Mouse (Mus musculus) neural tube, embryonic 15.5 days (tissue): ENCODE data around the gene Rad18. TPM values are rescaled to one million over a fixed set of nuclear protein-coding genes. Genes with fewer than 3 reads are reported as not detected.

Experiments used
- ATAC-seq: fragments of 200-750 bp; cut with Nextera tagmentation; 2 replicates; pipeline ENCODE4 v1.8.0; 2017; ENCODE audit warnings: mild to moderate bottlenecking, moderate TSS enrichment, moderate library complexity; ENCODE audit not compliant: low FRiP score
- H3K27ac ChIP-seq: fragments of 300-500 bp; sonication (generic); replicated peaks from 2 replicates; pipeline ENCODE4 v1.5.1; 2015; ENCODE audit warnings: mild to moderate bottlenecking, inconsistent platforms
- H3K27me3 ChIP-seq: fragments of 300-500 bp; sonication (generic); replicated peaks from 2 replicates; pipeline ENCODE4 v1.6.1; 2015; ENCODE audit warnings: inconsistent platforms
- H3K36me3 ChIP-seq: fragments of 300-500 bp; sonication (generic); 2 replicates; pipeline ENCODE4 v1.6.1; 2015; ENCODE audit warnings: inconsistent platforms
- H3K4me1 ChIP-seq: fragments of 300-500 bp; sonication (generic); 2 replicates; pipeline ENCODE4 v1.6.1; 2015; ENCODE audit warnings: inconsistent platforms
- H3K4me2 ChIP-seq: fragments of 300-500 bp; sonication (generic); 2 replicates; pipeline ENCODE4 v1.6.1; 2015; ENCODE audit warnings: inconsistent platforms, mild to moderate bottlenecking, moderate library complexity
- H3K4me3 ChIP-seq: fragments of 300-500 bp; sonication (generic); replicated peaks from 2 replicates; pipeline ENCODE4 v1.5.1; 2015; ENCODE audit warnings: mild to moderate bottlenecking, inconsistent platforms
- H3K9ac ChIP-seq: fragments of 300-500 bp; sonication (generic); replicated peaks from 2 replicates; pipeline ENCODE4 v1.6.1; 2015; ENCODE audit warnings: mild to moderate bottlenecking, inconsistent platforms
- H3K9me3 ChIP-seq: fragments of 300-500 bp; sonication (generic); replicated peaks from 2 replicates; pipeline ENCODE4 v1.6.1; 2016; ENCODE audit warnings: inconsistent platforms
- WGBS: fragments of 180-500 bp; shearing (Covaris S2); methylation state at CpG from one replicate; pipeline ENCODE4 v1.1.7; 2015; ENCODE audit warnings: mixed read lengths; 5-methylcytosine and 5-hydroxymethylcytosine counted together
- polyA plus RNA-seq: library from polyadenylated mRNA; unstranded; fragments of >200 nt; fragmentation: Nextera tagmentation; extraction: Ambion mirVana; gene quantifications from 2 replicates; pipeline ENCODE4 v1.2.1, GENCODE M21; 2015

Rad18 gene
- polyA plus RNA-seq, 1 experiment from 2014 or later = 13.9 TPM

GRCm38 (mm10) chr6:112577198-112577597 lies 119.3 kb downstream of the Rad18 start:
- Histone ChIP-seq H3K4me2 (no peak overlapping the region), H3K4me3 (no peak overlapping the region), H3K9me3 (no peaks in the 10 kb centered on the region), H3K27me3 (no peaks in the 10 kb centered on the region), H3K4me1 (no peaks in the 10 kb centered on the region), H3K27ac (no peak overlapping the region), H3K9ac (no peak overlapping the region), H3K36me3 (no peaks in the 10 kb centered on the region)
- 80% methylated on average over 5 of the region's 5 CpGs for WGBS
- ATAC-seq = no peak

- Histone ChIP-seq H3K27me3 (no peaks in the 10 kb centered on the region), H3K9ac (no peak overlapping the region), H3K27ac (no peak overlapping the region), H3K36me3 (no peaks in the 10 kb centered on the region), H3K4me3 (no peak overlapping the region), H3K4me2 (no peak overlapping the region), H3K9me3 (no peaks in the 10 kb centered on the region), H3K4me1 (no peaks in the 10 kb centered on the region)
- no peak for ATAC-seq
- WGBS = 87% methylated on average over 3 of the region's 3 CpGs
Measured at GRCm38 (mm10) chr6:112574558-112574957, 121.9 kb downstream of the Rad18 start.

- H3K4me1 ChIP-seq = no peaks in the 10 kb centered on the region
- no peak for ATAC-seq
- 61% methylated on average over 1 of the region's 1 CpGs for WGBS
- H3K36me3 ChIP-seq = no peaks in the 10 kb centered on the region
- no peak overlapping the region for H3K9ac ChIP-seq
- H3K9me3 ChIP-seq = no peaks in the 10 kb centered on the region
- no peaks in the 10 kb centered on the region for H3K27me3 ChIP-seq
- H3K27ac ChIP-seq = no peak overlapping the region
- no peak overlapping the region for H3K4me3 ChIP-seq
- no peak overlapping the region for H3K4me2 ChIP-seq
Measured at GRCm38 (mm10) chr6:112570413-112570812, 126.1 kb downstream of the Rad18 start.

Other genes with a start within 250 kb of the Rad18 start
- 1.7 and 2.9 TPM in 2 replicates for gene Cav3, start 237.2 kb downstream of the Rad18 start, polyA plus RNA-seq
- 1.8 TPM in 2 replicates for gene Oxtr, start 206.7 kb downstream of the Rad18 start, polyA plus RNA-seq